Mouse (Mus musculus): ENCODE data around the gene Gpr55. TPM values are rescaled to one million over a fixed set of nuclear protein-coding genes. Genes with fewer than 3 reads are reported as not detected.

Gene Gpr55
- polyA plus RNA-seq, 1 experiment from 2014 or later = 0.14 TPM

GRCm38 (mm10) chr1:85895391-85895837 lies 65.4 kb downstream of the Gpr55 start:
- Histone ChIP-seq H3K36me3 (ENCODE audit: insufficient read depth, low read length) (no peaks in the 10 kb centered on the region), H3K4me1 (ENCODE audit: insufficient read depth, low read length) (peaks cover 51% of the 10 kb centered on the region), H3K4me3 (ENCODE audit: low read length) (peak overlapping the region; percentile 83), H3K9me3 (ENCODE audit: low read length) (no peaks in the 10 kb centered on the region), H3K9ac (replicated peaks; ENCODE audit: low read length) (peak overlapping the region; percentile 83), H3K27me3 (ENCODE audit: insufficient read depth, low read length) (no peaks in the 10 kb centered on the region), H3K4me2 (replicated peaks; ENCODE audit: low read depth, low read length) (peak overlapping the region; percentile 82), H3K27ac (ENCODE audit: low read length) (peak overlapping the region; percentile 88)
- peak; percentile 78 for ATAC-seq (ENCODE audit: low FRiP score, low TSS enrichment)
- WGBS = 1% methylated on average over 15 of the region's 15 CpGs

DNA sequence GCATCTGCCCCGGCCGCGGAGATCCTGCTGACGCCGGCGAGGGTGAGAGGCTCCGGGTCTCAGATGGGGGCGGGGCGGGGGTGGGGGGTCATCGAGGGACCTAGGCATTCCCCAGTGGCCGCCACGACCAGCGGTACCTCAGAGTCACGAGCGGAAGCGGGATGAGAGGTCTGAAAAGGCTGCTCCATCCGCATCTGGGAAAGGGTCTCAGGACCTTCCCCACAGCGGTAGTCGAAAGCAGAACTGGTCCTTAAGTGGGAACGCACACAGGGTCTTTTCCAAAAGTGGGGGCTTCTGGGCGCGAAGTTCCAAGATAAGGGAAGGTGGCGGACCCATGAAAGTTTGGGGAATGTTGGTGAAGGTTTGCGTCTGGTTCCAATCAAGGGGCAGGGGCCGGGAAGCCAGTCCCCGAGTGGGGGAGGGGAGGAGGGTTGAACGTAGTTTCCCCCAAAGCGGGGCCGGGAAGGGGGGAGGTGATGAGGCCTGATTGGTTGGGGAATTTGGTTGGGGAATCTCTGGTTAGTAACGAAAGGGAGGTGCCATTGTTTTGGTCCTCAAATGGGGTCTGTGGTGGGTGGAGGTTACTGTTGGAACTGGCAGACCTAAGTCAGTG lies 66.0 kb downstream of the Gpr55 start:
- Histone ChIP-seq H3K4me3 (ENCODE audit: low read length) (peak overlapping the region; percentile 83), H3K4me2 (replicated peaks; ENCODE audit: low read depth, low read length) (peak overlapping the region; percentile 82), H3K9ac (replicated peaks; ENCODE audit: low read length) (peak overlapping the region; percentile 83), H3K36me3 (ENCODE audit: insufficient read depth, low read length) (no peaks in the 10 kb centered on the region), H3K27ac (ENCODE audit: low read length) (peak overlapping the region; percentile 88), H3K27me3 (ENCODE audit: insufficient read depth, low read length) (no peaks in the 10 kb centered on the region), H3K9me3 (ENCODE audit: low read length) (no peaks in the 10 kb centered on the region), H3K4me1 (ENCODE audit: insufficient read depth, low read length) (peaks cover 45% of the 10 kb centered on the region)
- WGBS = 1% methylated on average over 30 of the region's 30 CpGs
- ATAC-seq (ENCODE audit: low FRiP score, low TSS enrichment) = peak; percentile 31

- H3K4me2 ChIP-seq (replicated peaks; ENCODE audit: low read depth, low read length) = peak within 1 kb of the TSS; percentile 82
- peak; percentile 87 for ATAC-seq (ENCODE audit: low FRiP score, low TSS enrichment)
- under 1% methylated on average over 35 of the region's 35 CpGs for WGBS
- H3K9ac ChIP-seq (replicated peaks; ENCODE audit: low read length) = peak within 1 kb of the TSS; percentile 83
- H3K36me3 ChIP-seq (ENCODE audit: insufficient read depth, low read length) = no peaks in the 10 kb centered on the region
- no peaks in the 10 kb centered on the region for H3K27me3 ChIP-seq (ENCODE audit: insufficient read depth, low read length)
- H3K27ac ChIP-seq (ENCODE audit: low read length) = peak within 1 kb of the TSS; percentile 88
- peak within 1 kb of the TSS; percentile 83 for H3K4me3 ChIP-seq (ENCODE audit: low read length)
- H3K9me3 ChIP-seq (ENCODE audit: low read length) = no peaks in the 10 kb centered on the region
- H3K4me1 ChIP-seq (ENCODE audit: insufficient read depth, low read length) = peaks cover 40% of the 10 kb centered on the region
Measured at GRCm38 (mm10) chr1:85894231-85894747, 66.5 kb downstream of the Gpr55 start, which contains the start of gene Itm2c. Gene Itm2c, plus strand, starts transcription at chr1:85894281.

Other genes with a start within 250 kb of the Gpr55 start
- 0.68 and 1.3 TPM in 2 replicates for gene A630001G21Rik, start 182.4 kb downstream of the Gpr55 start, polyA plus RNA-seq (2015; fragmentation: Nextera tagmentation; extraction: Ambion mirVana)
- 26.2 and 26.9 TPM in 2 replicates for gene Cab39, start 167.6 kb downstream of the Gpr55 start, polyA plus RNA-seq (2015; fragmentation: Nextera tagmentation; extraction: Ambion mirVana)
- gene Itm2c, start 66.7 kb downstream of the Gpr55 start, polyA plus RNA-seq (2015; fragmentation: Nextera tagmentation; extraction: Ambion mirVana) = 248 and 269 TPM in 2 replicates
- 1.6 TPM in 2 replicates for gene 4933407L21Rik, start 32.5 kb downstream of the Gpr55 start, polyA plus RNA-seq (2015; fragmentation: Nextera tagmentation; extraction: Ambion mirVana)
- not detected in 2 replicates for gene Spata3, start 55.8 kb upstream of the Gpr55 start, polyA plus RNA-seq (2015; fragmentation: Nextera tagmentation; extraction: Ambion mirVana)
- 0.71 and 0.94 TPM in 2 replicates for gene 2810459M11Rik, start 84.9 kb upstream of the Gpr55 start, polyA plus RNA-seq (2015; fragmentation: Nextera tagmentation; extraction: Ambion mirVana)
- 184 and 194 TPM in 2 replicates for gene Psmd1, start 103.4 kb upstream of the Gpr55 start, polyA plus RNA-seq (2015; fragmentation: Nextera tagmentation; extraction: Ambion mirVana)
- 0.60 and 1.2 TPM in 2 replicates for gene Htr2b, start 151.0 kb upstream of the Gpr55 start, polyA plus RNA-seq (2015; fragmentation: Nextera tagmentation; extraction: Ambion mirVana)
- not detected in 2 replicates for gene Gm21972, start 172.6 kb upstream of the Gpr55 start, polyA plus RNA-seq (2015; fragmentation: Nextera tagmentation; extraction: Ambion mirVana)
- 26.2 and 28.1 TPM in 2 replicates for gene Armc9, start 193.8 kb upstream of the Gpr55 start, polyA plus RNA-seq (2015; fragmentation: Nextera tagmentation; extraction: Ambion mirVana)